Mouse (Mus musculus): ENCODE data around the gene Cep152. TPM values are rescaled to one million over a fixed set of nuclear protein-coding genes. Genes with fewer than 3 reads are reported as not detected.

The Cep152 gene
- polyA plus RNA-seq, 1 experiment from 2014 or later = 3.0 TPM

GRCm38 (mm10) chr2:125581081-125581480 is 43.8 kb downstream of the Cep152 start:
- Histone ChIP-seq H3K4me3 (no peak overlapping the region), H3K9ac (no peak overlapping the region), H3K27ac (no peak overlapping the region), H3K4me2 (no peak overlapping the region), H3K27me3 (replicated peaks) (no peaks in the 10 kb centered on the region), H3K4me1 (no peaks in the 10 kb centered on the region), H3K9me3 (no peaks in the 10 kb centered on the region), H3K36me3 (replicated peaks) (peaks cover 4% of the 10 kb centered on the region; the same call in 1 of the 2 replicates)
- no peak for ATAC-seq (replicated peaks)
- WGBS = 91% methylated on average over 5 of the region's 5 CpGs

- Histone ChIP-seq H3K4me2 (no peak overlapping the region), H3K27ac (no peak overlapping the region), H3K9ac (no peak overlapping the region), H3K9me3 (no peaks in the 10 kb centered on the region), H3K4me1 (no peaks in the 10 kb centered on the region), H3K4me3 (no peak overlapping the region), H3K36me3 (replicated peaks) (peaks cover 11% of the 10 kb centered on the region; the same call in 1 of the 2 replicates), H3K27me3 (replicated peaks) (no peaks in the 10 kb centered on the region)
- ATAC-seq (replicated peaks) = no peak
- WGBS = 78% methylated on average over 4 of the region's 4 CpGs
Measured at GRCm38 (mm10) chr2:125577670-125578069, 47.2 kb downstream of the Cep152 start.

GRCm38 (mm10) chr2:125576498-125576897 is 48.4 kb downstream of the Cep152 start:
- H3K9me3 ChIP-seq = no peaks in the 10 kb centered on the region
- 88% methylated on average over 8 of the region's 8 CpGs for WGBS
- H3K27ac ChIP-seq = no peak overlapping the region
- no peaks in the 10 kb centered on the region for H3K27me3 ChIP-seq (replicated peaks)
- H3K4me3 ChIP-seq = no peak overlapping the region
- H3K36me3 ChIP-seq (replicated peaks) = peaks cover 9% of the 10 kb centered on the region; the same call in 1 of the 2 replicates
- no peak overlapping the region for H3K9ac ChIP-seq
- no peaks in the 10 kb centered on the region for H3K4me1 ChIP-seq
- H3K4me2 ChIP-seq = no peak overlapping the region
- ATAC-seq (replicated peaks) = no peak

- Histone ChIP-seq H3K36me3 (replicated peaks) (peaks cover 8% of the 10 kb centered on the region; the same call in 1 of the 2 replicates), H3K4me1 (no peaks in the 10 kb centered on the region), H3K4me3 (no peak overlapping the region), H3K27me3 (replicated peaks) (no peaks in the 10 kb centered on the region), H3K9ac (no peak overlapping the region), H3K4me2 (no peak overlapping the region), H3K9me3 (no peaks in the 10 kb centered on the region), H3K27ac (no peak overlapping the region)
- no peak for ATAC-seq (replicated peaks)
- WGBS = 95% methylated on average over 3 of the region's 3 CpGs
Measured at GRCm38 (mm10) chr2:125575766-125576165, 49.1 kb downstream of the Cep152 start.

- Histone ChIP-seq H3K27ac (no peak overlapping the region), H3K36me3 (replicated peaks) (no peaks in the 10 kb centered on the region), H3K4me2 (no peak overlapping the region), H3K9ac (no peak overlapping the region), H3K27me3 (replicated peaks) (no peaks in the 10 kb centered on the region), H3K4me3 (no peak overlapping the region), H3K9me3 (no peaks in the 10 kb centered on the region), H3K4me1 (peaks cover 4% of the 10 kb centered on the region; the same call in 1 of the 2 replicates)
- 90% methylated on average over 11 of the region's 11 CpGs for WGBS
- no peak for ATAC-seq (replicated peaks)
Measured at GRCm38 (mm10) chr2:125563884-125564283, 61.0 kb downstream of the Cep152 start.

GRCm38 (mm10) chr2:125562407-125562806 is 62.5 kb downstream of the Cep152 start:
- 91% methylated on average over 8 of the region's 8 CpGs for WGBS
- Histone ChIP-seq H3K9ac (no peak overlapping the region), H3K27me3 (replicated peaks) (no peaks in the 10 kb centered on the region), H3K27ac (no peak overlapping the region), H3K4me1 (peaks cover 9% of the 10 kb centered on the region), H3K4me3 (no peak overlapping the region), H3K36me3 (replicated peaks) (no peaks in the 10 kb centered on the region), H3K4me2 (no peak overlapping the region), H3K9me3 (no peaks in the 10 kb centered on the region)
- ATAC-seq (replicated peaks) = no peak

- H3K4me3 ChIP-seq = no peak overlapping the region
- no peaks in the 10 kb centered on the region for H3K9me3 ChIP-seq
- H3K27me3 ChIP-seq (replicated peaks) = no peaks in the 10 kb centered on the region
- WGBS = 78% methylated on average over 6 of the region's 6 CpGs
- no peak overlapping the region for H3K27ac ChIP-seq
- no peak overlapping the region for H3K4me2 ChIP-seq
- H3K9ac ChIP-seq = no peak overlapping the region
- H3K4me1 ChIP-seq = peaks cover 9% of the 10 kb centered on the region
- no peak; the same call in 1 of the 2 replicates for ATAC-seq (replicated peaks)
- no peaks in the 10 kb centered on the region for H3K36me3 ChIP-seq (replicated peaks)
Measured at GRCm38 (mm10) chr2:125560037-125560436, 64.9 kb downstream of the Cep152 start.

- Histone ChIP-seq H3K4me1 (peaks cover 9% of the 10 kb centered on the region), H3K27me3 (replicated peaks) (no peaks in the 10 kb centered on the region), H3K4me3 (no peak overlapping the region), H3K9me3 (no peaks in the 10 kb centered on the region), H3K36me3 (replicated peaks) (no peaks in the 10 kb centered on the region), H3K27ac (0 out of 2 replicates have a peak overlapping the region, but pooled peaks have one; percentile 36), H3K9ac (no peak overlapping the region; the same call in 1 of the 2 replicates), H3K4me2 (peak overlapping the region; percentile 3; the same call in 1 of the 2 replicates)
- peak; percentile 67 for ATAC-seq (replicated peaks)
- 28% methylated on average over 19 of the region's 19 CpGs for WGBS
Measured at GRCm38 (mm10) chr2:125558634-125559589, 66.0 kb downstream of the Cep152 start.

- no peak for ATAC-seq (replicated peaks)
- H3K9me3 ChIP-seq = no peaks in the 10 kb centered on the region
- no peak overlapping the region for H3K9ac ChIP-seq
- H3K4me3 ChIP-seq = no peak overlapping the region
- no peaks in the 10 kb centered on the region for H3K27me3 ChIP-seq (replicated peaks)
- H3K4me2 ChIP-seq = no peak overlapping the region
- peaks cover 9% of the 10 kb centered on the region for H3K4me1 ChIP-seq
- 78% methylated on average over 6 of the region's 6 CpGs for WGBS
- H3K36me3 ChIP-seq (replicated peaks) = no peaks in the 10 kb centered on the region
- no peak overlapping the region for H3K27ac ChIP-seq
Measured at GRCm38 (mm10) chr2:125555830-125556229, 69.1 kb downstream of the Cep152 start.

GRCm38 (mm10) chr2:125548806-125549578 is 75.9 kb downstream of the Cep152 start:
- H3K4me2 ChIP-seq = no peak overlapping the region
- ATAC-seq (replicated peaks) = no peak
- no peaks in the 10 kb centered on the region for H3K27me3 ChIP-seq (replicated peaks)
- no peaks in the 10 kb centered on the region for H3K36me3 ChIP-seq (replicated peaks)
- no peak overlapping the region for H3K9ac ChIP-seq
- 80% methylated on average over 1 of the region's 1 CpGs for WGBS
- H3K4me1 ChIP-seq = no peaks in the 10 kb centered on the region
- no peak overlapping the region for H3K27ac ChIP-seq
- no peak overlapping the region for H3K4me3 ChIP-seq
- no peaks in the 10 kb centered on the region for H3K9me3 ChIP-seq

- 89% methylated on average over 3 of the region's 3 CpGs for WGBS
- H3K9ac ChIP-seq = no peak overlapping the region
- H3K4me3 ChIP-seq = no peak overlapping the region
- H3K27ac ChIP-seq = no peak overlapping the region
- no peaks in the 10 kb centered on the region for H3K36me3 ChIP-seq (replicated peaks)
- no peak for ATAC-seq (replicated peaks)
- H3K4me2 ChIP-seq = no peak overlapping the region
- no peaks in the 10 kb centered on the region for H3K4me1 ChIP-seq
- no peaks in the 10 kb centered on the region for H3K9me3 ChIP-seq
- H3K27me3 ChIP-seq (replicated peaks) = no peaks in the 10 kb centered on the region
Measured at GRCm38 (mm10) chr2:125544986-125545385, 79.9 kb downstream of the Cep152 start.

- Histone ChIP-seq H3K9ac (no peak overlapping the region), H3K4me2 (no peak overlapping the region), H3K36me3 (replicated peaks) (no peaks in the 10 kb centered on the region), H3K9me3 (no peaks in the 10 kb centered on the region), H3K4me1 (no peaks in the 10 kb centered on the region), H3K4me3 (no peak overlapping the region), H3K27me3 (replicated peaks) (no peaks in the 10 kb centered on the region), H3K27ac (no peak overlapping the region)
- 81% methylated on average over 1 of the region's 1 CpGs for WGBS
- no peak for ATAC-seq (replicated peaks)
Measured at GRCm38 (mm10) chr2:125543646-125544045, 81.3 kb downstream of the Cep152 start.

Measured in midbrain, embryonic 15.5 days (tissue).